Mouse (Mus musculus): ENCODE results near the gene Samhd1. TPM values are rescaled to one million over a fixed set of nuclear protein-coding genes. Genes with fewer than 3 reads are reported as not detected.

Gene Samhd1
- polyA plus RNA-seq, 1 experiment from 2014 or later, result 22.0 TPM

DNA sequence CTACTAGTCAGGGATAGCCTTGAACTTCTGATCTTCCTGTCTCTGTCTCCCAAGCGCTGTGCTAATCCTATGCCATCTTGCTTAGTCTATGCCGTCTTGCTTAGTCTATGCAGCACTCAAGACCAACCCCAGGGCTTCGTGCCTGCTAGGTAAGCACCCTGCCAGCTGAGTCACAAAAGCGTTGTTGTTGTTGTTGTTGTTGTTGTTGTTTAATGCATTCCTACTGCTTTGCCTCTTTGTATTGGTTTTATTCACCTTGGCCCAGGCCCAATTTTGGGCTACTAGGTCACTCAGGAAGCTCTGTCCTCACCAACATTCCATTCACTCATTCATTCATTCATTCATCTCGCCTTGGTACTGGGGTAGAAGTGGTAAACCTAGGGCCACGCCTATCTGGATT, 79.3 kb downstream of the Samhd1 start:
- H3K4me3 ChIP-seq (ENCODE audit: low read length), result no peak overlapping the region
- ATAC-seq, result no peak
- H3K9me3 ChIP-seq (ENCODE audit: control insufficient read depth, low read length), result no peaks in the 10 kb centered on the region
- WGBS, result 93% methylated on average over 6 of the region's 6 CpGs
- H3K4me2 ChIP-seq (ENCODE audit: low read depth, low read length), result no peak overlapping the region
- H3K36me3 ChIP-seq (ENCODE audit: control insufficient read depth, insufficient read depth, low read length), result peaks cover 8% of the 10 kb centered on the region; the same call in 1 of the 2 replicates
- H3K4me1 ChIP-seq (ENCODE audit: control insufficient read depth, insufficient read depth, low read length), result peaks cover 13% of the 10 kb centered on the region
- H3K27ac ChIP-seq (ENCODE audit: low read length), result no peak overlapping the region
- no peaks in the 10 kb centered on the region for H3K27me3 ChIP-seq (replicated peaks; ENCODE audit: control insufficient read depth, insufficient read depth, low read length)
- H3K9ac ChIP-seq (ENCODE audit: low read depth, low read length), result no peak overlapping the region

DNA sequence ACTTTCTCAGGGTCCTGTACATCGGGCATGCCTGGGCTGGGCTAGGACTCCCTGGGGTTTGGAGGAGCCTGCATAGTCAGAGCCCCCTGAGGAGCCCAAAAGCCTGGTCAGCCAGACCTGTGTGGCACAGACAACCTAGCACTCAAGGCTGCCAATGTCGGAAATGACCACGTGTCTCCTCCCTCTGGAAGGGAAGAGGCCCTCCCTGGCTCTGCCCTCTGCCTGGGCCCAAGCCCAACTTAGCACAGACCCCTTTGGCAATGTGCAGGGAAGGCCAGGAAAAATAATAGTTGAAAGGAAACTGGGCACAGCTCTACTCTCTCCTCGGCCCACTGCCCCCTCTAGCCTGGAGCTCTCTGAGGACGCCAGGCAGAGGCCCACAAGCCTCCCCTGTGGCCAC, 80.2 kb downstream of the Samhd1 start:
- ATAC-seq, result no peak
- Histone ChIP-seq H3K9ac (ENCODE audit: low read depth, low read length) (no peak overlapping the region), H3K4me1 (ENCODE audit: control insufficient read depth, insufficient read depth, low read length) (peaks cover 13% of the 10 kb centered on the region), H3K9me3 (ENCODE audit: control insufficient read depth, low read length) (no peaks in the 10 kb centered on the region), H3K4me3 (ENCODE audit: low read length) (no peak overlapping the region), H3K4me2 (ENCODE audit: low read depth, low read length) (no peak overlapping the region), H3K27me3 (replicated peaks; ENCODE audit: control insufficient read depth, insufficient read depth, low read length) (no peaks in the 10 kb centered on the region), H3K27ac (ENCODE audit: low read length) (no peak overlapping the region), H3K36me3 (ENCODE audit: control insufficient read depth, insufficient read depth, low read length) (peaks cover 8% of the 10 kb centered on the region; the same call in 1 of the 2 replicates)
- 71% methylated on average over 5 of the region's 5 CpGs for WGBS

DNA sequence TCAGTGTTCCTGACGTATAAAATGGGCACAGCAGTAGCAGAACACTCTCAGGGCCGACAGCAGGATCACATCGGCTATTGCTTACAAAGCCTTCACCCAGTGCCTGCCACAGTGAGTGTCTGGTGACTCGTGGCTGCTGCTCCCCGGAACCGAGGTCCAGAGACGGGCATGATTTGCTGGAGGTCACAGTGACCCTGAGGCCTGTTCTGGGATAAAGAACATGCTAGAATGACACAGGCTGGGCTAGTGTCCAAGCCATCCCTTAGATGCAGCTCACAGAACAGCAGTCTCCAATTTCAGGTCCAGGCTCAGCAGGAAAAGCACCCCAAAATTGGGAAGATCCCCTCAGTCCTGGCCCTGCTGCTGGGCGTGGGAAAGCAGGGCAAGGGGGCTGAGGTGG, 80.8 kb downstream of the Samhd1 start:
- Histone ChIP-seq H3K36me3 (ENCODE audit: control insufficient read depth, insufficient read depth, low read length) (peaks cover 8% of the 10 kb centered on the region; the same call in 1 of the 2 replicates), H3K27ac (ENCODE audit: low read length) (no peak overlapping the region), H3K27me3 (replicated peaks; ENCODE audit: control insufficient read depth, insufficient read depth, low read length) (no peaks in the 10 kb centered on the region), H3K4me1 (ENCODE audit: control insufficient read depth, insufficient read depth, low read length) (peaks cover 12% of the 10 kb centered on the region), H3K9ac (ENCODE audit: low read depth, low read length) (no peak overlapping the region), H3K9me3 (ENCODE audit: control insufficient read depth, low read length) (no peaks in the 10 kb centered on the region), H3K4me2 (ENCODE audit: low read depth, low read length) (no peak overlapping the region), H3K4me3 (ENCODE audit: low read length) (no peak overlapping the region)
- WGBS, result 88% methylated on average over 8 of the region's 8 CpGs
- no peak for ATAC-seq

DNA sequence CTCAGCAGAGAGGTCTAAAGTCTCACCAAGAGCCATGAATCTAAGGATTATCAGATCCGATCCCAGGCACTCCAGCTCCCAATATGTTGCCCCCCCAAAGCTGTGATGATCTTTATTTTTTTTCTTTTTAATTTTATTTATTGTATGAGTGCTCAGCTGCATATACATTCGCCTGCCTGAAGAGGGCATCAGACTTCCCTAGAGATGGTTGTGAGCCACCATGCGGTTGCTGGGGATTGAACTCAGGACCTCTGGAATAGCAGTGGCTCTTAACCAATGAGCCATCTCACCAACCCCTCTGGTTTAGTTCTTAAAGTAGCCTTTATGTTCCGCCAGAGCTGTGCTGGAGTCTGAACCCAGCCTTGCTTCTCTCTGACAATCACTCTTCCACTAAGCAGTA, 81.3 kb downstream of the Samhd1 start:
- Histone ChIP-seq H3K4me3 (ENCODE audit: low read length) (no peak overlapping the region), H3K4me2 (ENCODE audit: low read depth, low read length) (no peak overlapping the region), H3K36me3 (ENCODE audit: control insufficient read depth, insufficient read depth, low read length) (peaks cover 8% of the 10 kb centered on the region; the same call in 1 of the 2 replicates), H3K27me3 (replicated peaks; ENCODE audit: control insufficient read depth, insufficient read depth, low read length) (no peaks in the 10 kb centered on the region), H3K27ac (ENCODE audit: low read length) (no peak overlapping the region), H3K9ac (ENCODE audit: low read depth, low read length) (no peak overlapping the region), H3K4me1 (ENCODE audit: control insufficient read depth, insufficient read depth, low read length) (peaks cover 7% of the 10 kb centered on the region), H3K9me3 (ENCODE audit: control insufficient read depth, low read length) (no peaks in the 10 kb centered on the region)
- WGBS, result 78% methylated on average over 4 of the region's 4 CpGs
- no peak for ATAC-seq

DNA sequence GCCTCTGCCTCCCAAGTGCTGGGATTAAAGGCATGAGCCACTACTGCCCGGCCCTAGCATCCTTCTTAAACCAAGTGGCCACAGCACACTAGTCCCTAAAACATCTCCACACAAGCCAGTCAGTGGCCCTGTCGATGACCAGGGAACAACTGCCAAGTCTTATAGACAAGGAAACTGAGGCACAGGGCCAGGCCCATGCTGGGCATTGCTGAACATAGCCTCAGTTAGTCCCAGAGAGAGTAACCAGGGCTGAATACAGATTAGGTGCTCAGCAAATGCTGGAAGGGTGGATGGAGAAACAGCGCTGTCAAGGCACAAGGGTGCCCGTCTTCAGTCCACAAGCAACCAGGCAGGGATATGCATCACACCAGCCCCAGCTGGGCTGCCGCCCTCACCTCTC, 81.9 kb downstream of the Samhd1 start:
- H3K9me3 ChIP-seq (ENCODE audit: control insufficient read depth, low read length), result no peaks in the 10 kb centered on the region
- no peak overlapping the region for H3K4me3 ChIP-seq (ENCODE audit: low read length)
- H3K36me3 ChIP-seq (ENCODE audit: control insufficient read depth, insufficient read depth, low read length), result peaks cover 8% of the 10 kb centered on the region; the same call in 1 of the 2 replicates
- no peak overlapping the region for H3K9ac ChIP-seq (ENCODE audit: low read depth, low read length)
- H3K4me2 ChIP-seq (ENCODE audit: low read depth, low read length), result no peak overlapping the region
- no peak for ATAC-seq
- H3K4me1 ChIP-seq (ENCODE audit: control insufficient read depth, insufficient read depth, low read length), result peaks cover under 1% of the 10 kb centered on the region; the same call in 1 of the 2 replicates
- H3K27ac ChIP-seq (ENCODE audit: low read length), result no peak overlapping the region
- 97% methylated on average over 5 of the region's 5 CpGs for WGBS
- H3K27me3 ChIP-seq (replicated peaks; ENCODE audit: control insufficient read depth, insufficient read depth, low read length), result no peaks in the 10 kb centered on the region

DNA sequence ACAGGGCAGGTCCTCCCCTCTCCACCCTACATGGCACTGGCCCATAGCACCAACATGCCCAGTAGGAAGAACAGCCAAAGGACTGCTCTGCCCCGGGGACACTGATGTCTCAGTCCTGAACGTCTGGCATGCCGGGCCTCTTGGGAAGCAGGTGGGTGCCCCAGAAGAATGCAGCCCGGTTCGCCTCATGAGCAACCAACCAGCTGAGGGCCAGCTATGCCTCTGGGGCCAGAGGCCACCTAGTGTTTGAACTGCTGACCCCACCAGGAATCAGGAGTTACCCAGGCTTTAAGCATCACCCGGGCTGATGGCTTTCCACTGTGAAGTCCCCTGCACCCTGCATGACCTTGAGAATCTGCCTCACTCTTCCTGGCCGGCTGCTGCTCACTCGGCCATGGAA, 82.6 kb downstream of the Samhd1 start:
- H3K9me3 ChIP-seq (ENCODE audit: control insufficient read depth, low read length), result no peaks in the 10 kb centered on the region
- peaks cover 8% of the 10 kb centered on the region; the same call in 1 of the 2 replicates for H3K36me3 ChIP-seq (ENCODE audit: control insufficient read depth, insufficient read depth, low read length)
- no peak for ATAC-seq
- 76% methylated on average over 8 of the region's 8 CpGs for WGBS
- H3K27me3 ChIP-seq (replicated peaks; ENCODE audit: control insufficient read depth, insufficient read depth, low read length), result no peaks in the 10 kb centered on the region
- no peak overlapping the region for H3K4me3 ChIP-seq (ENCODE audit: low read length)
- H3K9ac ChIP-seq (ENCODE audit: low read depth, low read length), result no peak overlapping the region
- no peak overlapping the region for H3K27ac ChIP-seq (ENCODE audit: low read length)
- H3K4me1 ChIP-seq (ENCODE audit: control insufficient read depth, insufficient read depth, low read length), result no peaks in the 10 kb centered on the region
- H3K4me2 ChIP-seq (ENCODE audit: low read depth, low read length), result no peak overlapping the region

DNA sequence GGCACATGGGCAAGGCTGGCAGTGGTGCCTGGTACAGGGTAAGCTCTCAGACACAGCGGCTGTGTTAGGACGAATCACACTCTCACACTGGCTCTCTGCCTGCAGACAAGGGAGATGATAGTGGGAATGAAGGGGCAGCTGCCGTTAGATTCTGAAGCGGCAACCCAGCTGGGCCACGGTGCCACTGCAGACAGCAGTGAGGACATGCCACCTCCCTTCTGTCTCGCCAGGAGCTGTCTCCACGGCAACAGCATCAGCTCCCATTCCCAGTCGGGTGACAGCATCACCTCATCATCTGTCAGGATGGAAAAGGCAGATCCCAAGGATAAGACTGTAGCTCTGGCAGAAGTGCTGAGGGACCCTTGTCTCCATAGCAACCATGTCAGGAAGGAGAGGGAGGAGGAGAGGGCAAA, 85.2 kb downstream of the Samhd1 start:
- no peaks in the 10 kb centered on the region for H3K4me1 ChIP-seq (ENCODE audit: control insufficient read depth, insufficient read depth, low read length)
- H3K36me3 ChIP-seq (ENCODE audit: control insufficient read depth, insufficient read depth, low read length), result peaks cover 20% of the 10 kb centered on the region
- H3K27me3 ChIP-seq (replicated peaks; ENCODE audit: control insufficient read depth, insufficient read depth, low read length), result no peaks in the 10 kb centered on the region
- H3K4me2 ChIP-seq (ENCODE audit: low read depth, low read length), result no peak overlapping the region
- no peak overlapping the region for H3K4me3 ChIP-seq (ENCODE audit: low read length)
- ATAC-seq, result no peak
- H3K9ac ChIP-seq (ENCODE audit: low read depth, low read length), result no peak overlapping the region
- 68% methylated on average over 8 of the region's 8 CpGs for WGBS
- 0 out of 2 replicates have a peak overlapping the region, but pooled peaks have one; percentile 8 for H3K27ac ChIP-seq (ENCODE audit: low read length)
- no peaks in the 10 kb centered on the region for H3K9me3 ChIP-seq (ENCODE audit: control insufficient read depth, low read length)

DNA sequence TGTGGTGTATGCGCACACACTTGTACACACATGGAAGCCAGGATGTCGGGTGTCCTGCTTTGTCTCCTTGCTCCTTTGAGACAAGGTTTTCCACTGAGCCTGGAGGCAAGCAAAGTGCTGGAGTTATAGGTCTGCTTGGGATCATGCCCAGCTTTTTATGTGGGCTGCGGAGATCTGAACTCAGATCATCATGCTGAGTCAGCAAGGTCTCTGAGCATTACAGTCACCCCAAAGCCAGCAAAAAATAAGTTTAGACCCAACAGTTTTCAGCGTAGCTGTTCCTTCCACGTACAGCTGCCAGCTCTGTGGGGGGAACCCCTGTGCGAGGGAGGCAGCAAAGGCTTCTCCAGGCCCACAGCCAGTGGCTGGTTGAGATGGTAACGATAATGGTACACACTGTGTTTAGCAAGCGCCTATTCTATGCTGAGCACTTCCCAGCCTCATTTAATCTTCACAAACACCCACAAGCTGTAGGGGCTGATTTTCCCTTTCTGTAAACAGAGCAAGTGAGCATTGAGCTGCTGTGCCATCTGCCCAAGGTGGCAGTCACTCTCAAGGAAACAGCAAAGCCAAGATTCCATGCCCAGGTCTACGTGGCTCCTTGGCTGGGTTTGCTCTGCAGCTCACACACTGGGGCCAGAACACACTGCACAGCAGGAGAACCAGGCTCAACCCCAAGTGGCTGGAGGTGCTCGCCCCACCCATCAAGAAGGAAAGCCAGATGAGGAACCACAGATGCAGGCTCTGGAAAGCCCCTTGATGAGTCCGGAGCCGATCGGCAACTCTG, 86.5 kb downstream of the Samhd1 start:
- H3K4me2 ChIP-seq (ENCODE audit: low read depth, low read length), result no peak overlapping the region
- peaks cover 25% of the 10 kb centered on the region for H3K36me3 ChIP-seq (ENCODE audit: control insufficient read depth, insufficient read depth, low read length)
- H3K9me3 ChIP-seq (ENCODE audit: control insufficient read depth, low read length), result no peaks in the 10 kb centered on the region
- H3K4me1 ChIP-seq (ENCODE audit: control insufficient read depth, insufficient read depth, low read length), result no peaks in the 10 kb centered on the region
- no peaks in the 10 kb centered on the region for H3K27me3 ChIP-seq (replicated peaks; ENCODE audit: control insufficient read depth, insufficient read depth, low read length)
- no peak overlapping the region for H3K27ac ChIP-seq (ENCODE audit: low read length)
- H3K4me3 ChIP-seq (ENCODE audit: low read length), result no peak overlapping the region
- no peak for ATAC-seq
- no peak overlapping the region for H3K9ac ChIP-seq (ENCODE audit: low read depth, low read length)
- 83% methylated on average over 13 of the region's 13 CpGs for WGBS

Data from intestine, embryonic 16.5 days (tissue).